Mouse (Mus musculus) adrenal gland, postnatal 14 days (tissue): Measurements from ENCODE around the gene Hist2h2aa1. TPM values are rescaled to one million over a fixed set of nuclear protein-coding genes. Genes with fewer than 3 reads are reported as not detected.
A peak's percentile ranks its signal among the peaks of the same experiment; 100 is the strongest.
"Not testable (repeated sequence)": the region's sequence is repeated elsewhere in the genome, so short reads cannot be mapped to it uniquely, and the experiment has no call there.

Experiments
- DNase-seq: peaks from one replicate; pipeline ENCODE4 v3.0.0; 2021; ENCODE audit warnings: mixed read lengths
- total RNA-seq: library from RNA; stranded (reverse); gene quantifications from 2 replicates; pipeline ENCODE4 v1.2.3, GENCODE M21; 2021

Hist2h2aa1 gene
- total RNA-seq, 1 experiment from 2014 or later: 61.0 TPM

DNA sequence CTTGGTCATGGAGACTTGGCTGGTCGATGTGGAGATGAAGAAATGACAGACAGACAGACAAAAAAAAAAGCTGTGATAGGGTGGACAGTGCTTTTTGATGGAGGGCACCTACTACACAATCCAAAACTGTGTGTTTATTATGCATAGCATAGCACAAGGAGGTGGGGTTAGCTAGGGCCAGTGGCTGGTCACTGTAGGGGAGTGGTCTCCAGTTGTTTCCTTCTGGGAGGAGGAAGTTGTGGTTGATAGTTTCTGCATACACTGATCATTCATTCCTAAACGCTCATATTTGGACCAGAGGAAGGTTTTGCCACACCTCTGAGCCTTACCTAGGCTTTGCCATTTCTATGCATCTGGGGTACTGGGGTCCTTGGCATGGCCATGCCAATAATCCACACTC is 14.9 kb upstream of the Hist2h2aa1 start:
- DNase-seq: no peak

DNA sequence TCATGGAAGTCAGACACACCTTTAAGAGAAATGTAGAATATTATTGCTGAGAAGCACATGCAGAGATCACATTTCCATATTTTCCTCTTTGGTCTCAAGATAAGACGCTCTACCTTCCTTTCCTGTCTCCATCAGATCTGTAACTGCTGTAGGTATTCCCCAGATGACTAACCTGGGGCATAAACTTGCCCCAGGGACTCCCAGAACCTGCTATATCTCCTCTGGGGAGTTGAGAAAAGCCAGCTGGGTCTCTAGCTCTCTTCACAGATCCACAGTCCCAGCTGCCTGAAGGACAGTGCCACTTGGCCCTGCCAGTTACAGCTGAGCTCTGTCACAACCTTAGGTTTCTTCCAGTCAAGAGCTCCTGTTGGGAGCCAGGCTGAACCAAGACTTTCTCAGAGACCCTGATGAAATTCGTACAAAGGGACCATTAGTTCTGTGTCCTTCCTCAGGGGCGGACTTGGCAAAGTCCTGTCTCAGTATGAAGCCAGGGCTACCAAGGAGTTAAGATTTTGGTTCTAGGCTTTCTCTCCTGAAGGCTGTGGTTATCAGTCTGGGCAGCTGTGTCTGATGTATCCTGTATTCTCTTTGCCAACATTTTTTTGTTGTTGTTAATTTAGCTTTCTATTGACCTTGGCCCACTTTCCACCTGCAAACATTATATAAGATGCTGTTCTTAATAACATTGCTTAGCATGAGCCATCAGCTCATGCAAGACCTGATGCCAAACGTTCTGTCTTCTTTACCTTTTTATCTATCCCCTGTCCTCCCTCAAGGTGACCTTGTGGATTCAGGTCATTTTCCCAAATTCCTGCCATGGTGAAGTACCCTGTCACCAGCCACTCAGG is 14.2 kb upstream of the Hist2h2aa1 start:
- DNase-seq: peak; percentile 53

DNA sequence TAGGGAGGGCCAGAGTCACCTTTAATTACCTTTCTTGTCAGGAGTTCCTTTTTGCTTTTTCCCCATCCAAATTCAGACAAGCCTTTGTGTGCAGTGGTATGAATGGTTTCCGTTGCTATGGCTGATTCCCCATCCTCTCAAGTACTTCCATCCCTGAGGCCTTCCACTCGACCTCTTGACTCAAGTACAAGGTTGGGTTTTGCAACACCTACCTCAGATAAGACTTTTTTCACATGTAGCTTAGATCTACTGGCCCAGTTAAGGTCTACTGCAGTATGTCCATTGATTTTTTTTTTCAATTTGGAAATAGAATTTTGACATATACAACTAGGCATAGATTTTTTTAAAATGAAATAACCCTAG is 13.6 kb upstream of the Hist2h2aa1 start:
- DNase-seq: no peak

DNA sequence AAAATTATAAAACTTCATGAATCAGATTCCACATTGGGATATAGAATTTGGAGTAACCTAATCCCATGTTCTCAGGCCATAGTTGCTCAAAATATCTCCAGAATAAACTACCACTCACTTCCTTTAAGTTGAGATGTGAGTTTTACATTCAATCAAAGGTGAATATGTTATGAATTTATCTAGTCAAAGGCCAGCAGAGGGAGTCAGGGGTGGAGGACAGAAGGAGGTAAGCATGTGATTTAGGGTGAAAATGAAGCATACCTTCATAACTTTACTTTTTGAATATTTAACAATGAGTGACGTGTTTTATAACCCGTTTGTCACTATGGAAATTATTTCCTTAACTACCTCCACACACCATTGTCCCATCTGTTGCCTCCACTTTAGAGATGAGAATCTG is 10.4 kb upstream of the Hist2h2aa1 start:
- no peak for DNase-seq

DNA sequence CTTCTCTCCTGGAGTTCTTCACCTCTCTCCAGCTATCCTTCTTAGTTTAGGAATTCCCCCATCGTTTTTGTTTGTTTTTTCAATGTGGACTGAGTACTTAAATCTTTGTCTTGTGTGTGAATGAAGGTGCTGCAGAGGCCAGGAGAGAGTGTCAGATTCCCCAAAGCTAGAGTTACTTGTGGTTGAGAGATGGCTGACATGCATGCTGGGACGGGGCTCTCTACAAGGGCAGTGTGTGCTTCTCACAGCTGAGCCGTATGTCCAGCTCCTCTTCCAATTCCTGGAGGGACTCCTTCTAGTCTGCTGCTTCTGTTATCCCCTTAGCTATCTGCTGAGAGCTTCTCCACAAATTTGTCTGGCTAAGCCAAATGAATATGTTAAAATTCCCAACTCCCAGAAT is 9.5 kb upstream of the Hist2h2aa1 start:
- DNase-seq: no peak

DNA sequence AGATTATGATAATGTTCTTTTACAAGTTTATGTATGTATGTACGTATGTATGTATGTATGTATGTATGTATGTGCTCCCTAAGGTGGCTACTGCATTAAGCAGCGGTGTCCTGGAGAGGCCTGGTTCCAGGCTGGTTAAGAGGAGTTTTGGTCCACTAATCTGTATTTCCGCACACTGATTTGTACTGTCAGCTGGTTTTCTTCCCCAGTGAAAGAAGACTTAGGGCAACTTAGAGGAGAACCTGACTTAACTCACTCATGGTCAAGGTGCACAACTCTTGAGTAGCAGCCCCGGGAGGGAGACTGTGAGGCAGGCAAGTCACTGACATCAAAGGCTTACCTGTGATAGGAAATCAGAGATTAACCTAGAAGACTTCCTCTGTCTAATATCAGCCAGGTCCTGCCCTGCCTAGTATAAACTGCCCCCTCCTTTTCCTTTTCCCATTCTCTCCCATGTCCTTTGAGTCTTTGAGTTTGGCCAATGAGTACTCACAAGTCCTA is 8.4 kb upstream of the Hist2h2aa1 start:
- DNase-seq: no peak

DNA sequence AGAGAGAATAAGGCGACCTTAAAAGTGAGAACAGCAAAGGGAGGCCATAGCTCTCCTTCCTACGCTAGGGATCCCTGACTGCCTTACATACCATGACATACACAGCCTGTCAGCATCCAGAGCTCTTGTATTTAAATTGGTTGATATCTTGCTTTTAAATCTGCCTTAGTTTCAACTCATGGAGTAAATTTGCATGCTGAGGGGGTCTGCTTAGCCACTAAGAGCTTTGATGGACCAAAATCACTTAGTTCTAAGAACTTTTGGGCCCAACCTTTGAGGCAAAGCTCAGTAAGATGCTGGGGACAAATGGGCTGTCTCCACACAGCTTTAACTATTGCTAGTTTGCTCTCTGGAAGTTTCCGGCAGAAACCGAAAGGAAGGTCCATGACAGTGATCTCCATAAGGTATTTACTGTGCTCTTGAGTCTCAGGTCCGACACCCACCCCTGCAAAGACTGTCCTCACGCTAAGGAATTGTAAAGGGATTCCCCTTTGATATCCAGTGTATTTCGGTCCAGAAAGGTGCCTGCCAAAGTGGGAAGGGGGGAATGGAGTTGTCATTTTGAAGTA is 7.9 kb upstream of the Hist2h2aa1 start:
- DNase-seq: no peak

DNA sequence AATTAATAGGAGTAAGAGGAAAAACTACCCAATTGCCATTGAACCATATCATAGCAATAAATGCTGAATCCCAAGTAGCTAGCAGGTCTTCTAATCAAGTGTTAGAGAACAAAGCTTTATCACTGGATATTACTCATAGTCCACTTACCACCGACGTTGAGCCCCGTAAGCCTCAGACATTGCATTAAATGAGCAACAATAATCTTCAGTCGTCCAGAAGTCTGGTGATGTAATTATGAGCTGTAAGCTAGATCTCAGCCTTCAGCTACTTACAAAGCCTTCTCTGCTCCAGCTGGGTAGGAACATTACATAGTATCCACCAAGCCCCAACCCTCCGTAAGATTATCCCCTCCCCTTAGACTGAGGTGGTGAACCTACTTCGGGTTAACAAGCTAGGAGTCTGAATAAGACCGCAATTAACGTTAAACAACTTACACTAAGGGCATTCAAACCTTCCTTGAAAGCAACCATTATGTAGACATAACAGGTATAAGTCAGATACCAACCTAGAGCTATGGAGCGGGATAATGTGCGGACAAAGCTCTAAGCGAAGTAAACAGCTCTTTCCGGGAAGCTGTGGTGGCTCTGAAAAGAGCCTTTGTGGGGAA is 7.3 kb upstream of the Hist2h2aa1 start:
- DNase-seq: no peak

DNA sequence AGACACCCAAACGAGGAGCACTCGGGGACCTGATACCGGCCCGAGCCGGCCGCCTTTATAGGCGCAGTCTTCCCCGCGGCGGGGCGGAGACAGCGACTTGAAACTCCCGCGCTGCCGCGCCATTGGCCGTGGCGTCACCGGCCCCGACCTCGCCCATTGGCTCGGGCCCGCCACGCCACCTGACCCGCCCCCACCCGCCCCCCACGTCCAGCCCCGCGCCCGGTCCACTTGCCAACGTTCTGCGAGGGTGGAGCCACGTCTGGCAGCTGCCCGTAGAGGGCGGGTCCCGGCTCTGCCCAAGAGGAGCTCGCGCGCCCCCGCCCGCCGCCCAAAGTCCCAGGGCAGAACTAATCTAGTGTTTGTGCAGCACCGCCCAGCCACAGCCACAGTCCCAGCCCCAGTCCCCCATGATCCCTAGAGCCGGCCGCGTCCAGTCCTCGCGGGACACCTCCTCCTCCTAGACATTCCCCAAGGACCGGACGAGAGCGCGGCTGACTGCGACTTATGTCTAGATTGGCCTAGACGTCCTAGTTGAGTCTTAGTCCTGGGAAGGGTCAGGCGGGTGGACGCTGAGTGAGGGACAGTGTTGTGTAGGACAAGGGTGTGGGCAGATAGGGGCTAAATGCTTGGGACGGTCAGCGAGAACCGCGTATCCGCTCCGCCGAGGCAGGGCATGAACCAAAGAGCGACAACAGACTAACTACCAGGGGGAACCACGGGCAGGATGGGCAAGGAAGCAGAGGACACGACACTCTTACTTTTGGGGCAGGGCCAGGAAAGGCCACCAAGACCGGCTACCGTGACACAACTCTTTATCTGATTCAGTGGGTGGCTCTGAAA is 6.1 kb upstream of the Hist2h2aa1 start, which contains the start of gene Hist2h3c2:
Gene Hist2h3c2 (minus strand): TSS at position 174 of the 840 bp plus-strand sequence.
- DNase-seq: peak; percentile 64

DNA sequence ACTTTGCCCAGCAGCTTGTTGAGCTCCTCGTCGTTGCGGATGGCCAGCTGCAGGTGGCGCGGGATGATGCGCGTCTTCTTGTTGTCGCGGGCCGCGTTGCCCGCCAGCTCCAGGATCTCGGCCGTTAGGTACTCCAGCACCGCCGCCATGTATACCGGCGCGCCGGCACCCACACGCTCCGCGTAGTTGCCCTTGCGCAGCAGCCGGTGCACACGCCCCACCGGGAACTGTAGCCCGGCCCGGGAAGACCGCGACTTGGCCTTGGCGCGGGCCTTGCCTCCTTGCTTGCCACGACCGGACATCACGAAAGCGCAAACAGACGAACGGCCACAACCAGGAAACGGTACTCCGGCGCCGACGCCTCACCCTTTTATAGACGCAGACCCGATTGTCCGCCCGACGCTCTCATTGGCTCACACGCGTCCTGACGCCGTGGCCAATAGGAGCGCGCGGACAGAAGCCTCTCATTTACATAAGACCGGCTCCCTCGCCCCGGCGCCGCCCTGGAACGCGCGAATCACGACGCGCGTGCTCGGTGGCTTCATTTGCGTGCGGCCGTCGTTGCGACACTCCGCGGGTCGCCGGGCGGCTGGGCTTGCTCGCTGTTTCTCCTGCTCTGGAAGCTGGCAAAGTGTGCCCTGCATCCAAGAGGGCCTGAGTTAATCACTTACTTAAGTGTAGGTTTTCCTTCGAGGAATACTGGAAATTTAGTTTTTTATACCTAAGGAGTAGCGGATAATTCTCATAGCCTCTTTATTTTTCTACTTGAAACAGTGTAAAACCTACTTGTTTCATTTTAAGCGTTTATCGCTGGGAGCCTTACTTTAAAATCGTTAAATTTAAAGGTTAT is 5.1 kb upstream of the Hist2h2aa1 start, which contains the start of gene Hist2h2aa2:
Gene Hist2h2aa2 (minus strand): TSS at position 328 of the 850 bp plus-strand sequence.
- peak; percentile 95 for DNase-seq

DNA sequence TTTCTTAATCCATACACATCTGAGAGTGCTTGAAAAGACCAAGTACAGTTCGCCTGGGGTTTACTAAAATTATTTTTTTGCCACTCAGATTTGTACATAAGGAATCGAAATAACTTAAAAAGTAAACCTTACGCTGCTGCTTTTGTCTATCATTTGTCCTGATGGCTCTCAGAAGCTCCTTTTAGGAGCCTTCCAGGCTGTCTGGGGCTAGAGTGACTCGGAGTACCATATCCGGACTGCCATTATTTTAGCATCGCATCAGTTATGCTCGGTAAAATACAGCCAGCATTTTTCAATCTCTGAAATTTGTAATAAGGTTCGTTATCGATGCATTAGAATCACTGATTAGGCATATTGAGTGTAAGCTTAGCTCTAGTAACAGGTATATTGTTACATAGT is 4.5 kb upstream of the Hist2h2aa1 start:
- no peak for DNase-seq

DNA sequence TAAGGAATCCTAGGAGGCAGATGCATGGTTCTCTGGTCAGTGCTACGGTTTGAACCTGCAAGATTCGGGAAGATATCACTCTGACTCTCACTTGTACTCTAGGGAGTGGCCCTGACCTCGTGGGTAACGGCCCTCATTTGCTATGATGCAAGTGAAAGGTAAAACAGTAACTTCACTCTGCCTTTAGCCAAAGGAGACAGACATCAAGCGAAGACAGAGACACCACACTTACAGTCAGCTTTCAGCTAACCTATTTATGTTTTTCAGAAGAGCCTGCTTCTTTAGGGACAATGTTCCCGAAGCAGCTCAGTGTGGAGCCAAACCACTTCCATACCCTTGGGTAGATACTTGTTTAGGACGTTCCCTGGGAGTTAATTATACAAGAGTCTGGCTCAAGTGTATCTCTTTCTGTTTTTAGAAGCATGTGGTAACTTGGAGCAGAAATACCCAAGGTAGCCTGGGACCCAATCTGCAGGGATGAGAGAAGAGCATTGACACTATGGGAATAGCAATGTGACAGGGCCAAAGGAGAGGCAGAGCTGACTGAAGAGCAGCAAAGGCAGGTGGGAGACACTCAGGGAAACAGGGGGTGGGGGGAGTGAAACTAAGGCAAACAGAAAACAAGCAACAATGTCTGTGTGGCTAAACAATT is 1.2 kb upstream of the Hist2h2aa1 start:
- no peak for DNase-seq

DNA sequence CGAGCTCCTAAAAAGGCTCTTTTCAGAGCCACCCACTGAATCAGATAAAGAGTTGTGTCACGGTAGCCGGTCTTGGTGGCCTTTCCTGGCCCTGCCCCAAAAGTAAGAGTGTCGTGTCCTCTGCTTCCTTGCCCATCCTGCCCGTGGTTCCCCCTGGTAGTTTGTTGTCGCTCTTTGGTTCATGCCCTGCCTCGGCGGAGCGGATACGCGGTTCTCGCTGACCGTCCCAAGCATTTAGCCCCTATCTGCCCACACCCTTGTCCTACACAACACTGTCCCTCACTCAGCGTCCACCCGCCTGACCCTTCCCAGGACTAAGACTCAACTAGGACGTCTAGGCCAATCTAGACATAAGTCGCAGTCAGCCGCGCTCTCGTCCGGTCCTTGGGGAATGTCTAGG is 721 bp downstream of the Hist2h2aa1 start:
- DNase-seq: not testable (repeated sequence)

DNA sequence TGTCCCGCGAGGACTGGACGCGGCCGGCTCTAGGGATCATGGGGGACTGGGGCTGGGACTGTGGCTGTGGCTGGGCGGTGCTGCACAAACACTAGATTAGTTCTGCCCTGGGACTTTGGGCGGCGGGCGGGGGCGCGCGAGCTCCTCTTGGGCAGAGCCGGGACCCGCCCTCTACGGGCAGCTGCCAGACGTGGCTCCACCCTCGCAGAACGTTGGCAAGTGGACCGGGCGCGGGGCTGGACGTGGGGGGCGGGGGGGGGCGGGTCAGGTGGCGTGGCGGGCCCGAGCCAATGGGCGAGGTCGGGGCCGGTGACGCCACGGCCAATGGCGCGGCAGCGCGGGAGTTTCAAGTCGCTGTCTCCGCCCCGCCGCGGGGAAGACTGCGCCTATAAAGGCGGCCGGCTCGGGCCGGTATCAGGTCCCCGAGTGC is 1.1 kb downstream of the Hist2h2aa1 start, which contains the start of gene Hist2h3c1:
Gene Hist2h3c1 (plus strand): TSS at position 259 of the 430 bp plus-strand sequence.
- DNase-seq: not testable (repeated sequence)

DNA sequence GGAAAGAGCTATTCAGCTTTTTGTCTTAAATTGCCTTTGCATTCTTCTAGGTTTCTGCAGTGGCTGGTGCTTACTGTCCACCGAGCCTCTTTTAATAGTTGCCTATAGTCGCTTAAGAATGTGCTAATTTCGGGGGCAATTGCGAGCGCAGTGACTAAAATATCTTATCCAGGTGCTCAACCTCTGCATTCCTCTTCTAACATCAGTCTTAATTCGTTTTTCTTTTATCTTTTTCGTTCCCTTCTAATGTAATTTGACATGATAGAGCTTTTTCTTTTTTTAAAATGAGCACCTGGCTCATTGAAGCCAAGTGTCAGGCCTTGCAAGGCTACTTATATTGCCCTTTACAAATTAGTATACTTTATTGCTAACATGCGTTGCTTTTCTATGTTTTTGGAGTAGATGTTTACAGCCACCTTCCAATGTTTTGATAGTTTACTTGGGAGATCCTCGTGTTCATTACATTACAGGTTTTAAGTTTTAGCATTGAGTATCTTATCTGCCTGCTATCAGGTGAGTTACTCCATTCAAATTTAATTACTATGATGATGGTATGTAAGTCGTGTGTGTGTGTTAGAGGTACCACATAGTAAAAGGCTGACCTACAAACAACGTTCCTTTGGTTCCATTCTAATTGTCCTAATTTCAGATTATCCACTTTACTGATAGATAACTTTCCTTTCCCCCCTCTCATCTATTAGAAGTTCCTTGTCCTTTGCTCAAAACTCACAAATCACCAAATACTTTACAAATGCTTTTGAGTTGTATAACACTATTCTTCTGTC is 2.3 kb downstream of the Hist2h2aa1 start:
- no peak for DNase-seq

DNA sequence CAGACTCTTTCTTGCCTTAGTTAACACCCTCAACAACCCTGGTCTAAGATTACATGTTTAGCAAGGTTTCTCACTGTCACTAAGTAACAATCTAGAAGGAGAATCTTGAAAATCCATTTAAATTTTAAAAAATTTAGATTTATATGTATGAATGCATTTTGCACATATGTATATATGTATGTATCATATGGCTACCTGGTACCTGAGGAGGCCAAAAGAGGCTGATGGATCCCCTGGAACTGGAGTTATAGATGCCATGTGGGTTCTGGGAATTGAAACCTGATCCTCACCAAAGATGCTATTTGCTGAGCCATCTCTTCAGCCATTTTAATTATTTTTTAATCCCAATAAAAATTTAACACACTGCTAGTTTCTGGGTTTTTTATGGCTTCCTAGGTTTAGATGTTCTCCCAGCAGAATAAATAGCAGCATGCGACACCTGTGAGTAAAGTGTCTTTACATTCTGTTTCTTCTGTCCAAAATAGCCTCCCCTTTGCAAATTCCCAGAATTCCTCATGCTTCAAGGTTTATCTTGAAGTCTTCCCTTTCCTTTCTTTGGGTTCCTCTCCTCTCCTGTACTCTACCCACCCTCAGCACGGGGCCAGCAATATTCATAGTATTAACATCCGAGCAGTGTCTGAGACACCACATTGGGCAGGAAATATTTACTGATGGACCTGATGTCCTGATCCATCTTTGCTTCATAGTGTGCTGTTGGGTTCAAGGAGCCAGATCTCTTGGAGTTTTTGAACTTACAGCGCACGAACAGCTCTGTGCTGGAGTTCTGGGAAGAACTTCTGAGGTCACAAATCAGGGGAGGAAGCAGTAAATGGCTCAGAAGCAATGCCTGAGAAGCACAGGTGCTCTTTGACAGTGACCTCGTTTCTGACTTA is 3.1 kb downstream of the Hist2h2aa1 start:
- DNase-seq: no peak

DNA sequence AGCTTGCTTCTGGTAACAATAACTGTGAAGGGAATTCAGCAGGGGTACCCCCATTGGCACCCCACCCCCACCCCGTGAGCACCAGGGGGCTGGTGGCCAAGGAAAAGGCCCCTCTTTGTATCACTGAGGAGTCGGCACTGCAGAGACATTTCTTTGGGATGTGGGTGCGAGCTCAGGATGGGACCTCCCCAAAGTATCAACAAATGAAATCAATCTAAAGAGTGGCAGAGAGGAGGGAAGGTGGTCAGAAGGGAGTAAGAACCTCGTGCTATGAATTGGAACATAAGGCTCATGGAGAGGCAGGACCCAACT is 3.7 kb downstream of the Hist2h2aa1 start:
- no peak for DNase-seq

DNA sequence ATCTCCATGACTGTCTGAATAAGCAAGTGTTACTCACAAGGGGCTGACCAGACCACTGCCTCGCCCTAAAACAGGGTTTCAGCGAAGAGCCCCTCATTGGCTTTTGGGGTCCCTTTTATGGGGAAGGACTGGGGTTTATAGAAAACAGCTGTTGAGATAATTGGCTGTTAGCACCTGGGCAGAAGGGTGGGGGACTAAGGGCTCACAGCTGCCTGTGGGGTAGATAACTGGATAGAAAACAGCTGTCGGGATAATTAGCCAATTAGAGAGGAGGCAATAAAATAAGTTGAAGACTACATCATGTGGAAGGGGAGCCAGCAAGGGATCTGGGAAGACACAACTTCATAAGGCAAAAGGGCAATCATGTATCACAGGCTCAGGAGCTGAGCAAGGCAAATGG is 5.6 kb downstream of the Hist2h2aa1 start:
- no peak for DNase-seq

DNA sequence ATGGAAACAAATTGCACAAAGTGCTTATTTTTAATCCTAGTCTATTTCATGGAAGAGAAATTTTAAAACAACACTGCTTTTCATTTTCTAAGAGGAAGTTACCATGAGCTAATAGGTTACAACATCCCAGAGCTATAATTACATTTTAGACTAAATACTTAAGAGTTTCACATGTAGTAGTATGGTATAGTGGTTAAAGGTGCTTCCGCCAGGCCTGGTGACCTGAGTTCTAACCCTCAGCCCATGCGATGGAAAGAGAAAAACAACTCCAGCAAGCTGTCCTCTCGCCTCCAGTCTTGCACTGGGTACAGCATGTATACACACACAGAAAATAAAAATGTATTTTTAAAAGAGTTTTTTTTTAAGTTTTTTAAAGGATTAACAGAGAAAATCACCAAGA is 6.5 kb downstream of the Hist2h2aa1 start:
- no peak for DNase-seq
